Mouse (Mus musculus): ENCODE measurements around the gene Ppdpf. TPM values are rescaled to one million over a fixed set of nuclear protein-coding genes. Genes with fewer than 3 reads are reported as not detected.
"Not testable (repeated sequence)": the region's sequence is repeated elsewhere in the genome, so short reads cannot be mapped to it uniquely, and the experiment has no call there.

The Ppdpf gene
- polyA plus RNA-seq, 1 experiment from 2014 or later = 607 TPM

DNA sequence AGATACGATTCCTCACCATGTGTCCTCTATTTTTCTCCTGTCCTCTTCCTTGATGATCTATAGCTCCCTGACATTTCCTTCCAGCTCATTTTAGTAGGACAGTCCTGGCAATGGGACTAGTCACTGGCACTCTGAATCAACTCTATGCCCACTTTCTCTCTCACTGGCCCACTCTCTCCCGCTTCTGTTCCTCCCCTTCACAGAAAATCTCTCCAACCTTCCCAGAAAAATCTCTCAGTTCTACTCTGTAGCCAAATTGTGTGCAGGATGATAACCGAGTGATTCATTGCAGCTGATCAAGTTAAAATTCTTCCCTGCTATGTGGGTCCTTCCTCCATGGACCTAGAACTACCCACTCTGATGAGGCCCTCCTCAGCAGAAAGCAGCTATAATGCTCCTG lies 12.4 kb upstream of the Ppdpf start:
- Histone ChIP-seq H3K4me2 (ENCODE audit: low read length) (no peak overlapping the region), H3K27me3 (replicated peaks; ENCODE audit: control insufficient read depth, insufficient read depth, low read length) (no peaks in the 10 kb centered on the region), H3K9ac (ENCODE audit: low read length) (no peak overlapping the region), H3K9me3 (replicated peaks; ENCODE audit: control insufficient read depth, low read length) (no peaks in the 10 kb centered on the region), H3K27ac (ENCODE audit: low read depth, low read length) (no peak overlapping the region), H3K4me1 (ENCODE audit: control insufficient read depth, insufficient read depth, low read length) (no peaks in the 10 kb centered on the region), H3K4me3 (ENCODE audit: low read depth, low read length) (no peak overlapping the region), H3K36me3 (ENCODE audit: control insufficient read depth, insufficient read depth, low read length) (no peaks in the 10 kb centered on the region)
- ATAC-seq = no peak
- DNase-seq (ENCODE audit: low spot score) = no peak
- WGBS = 90% methylated on average over 3 of the region's 3 CpGs

DNA sequence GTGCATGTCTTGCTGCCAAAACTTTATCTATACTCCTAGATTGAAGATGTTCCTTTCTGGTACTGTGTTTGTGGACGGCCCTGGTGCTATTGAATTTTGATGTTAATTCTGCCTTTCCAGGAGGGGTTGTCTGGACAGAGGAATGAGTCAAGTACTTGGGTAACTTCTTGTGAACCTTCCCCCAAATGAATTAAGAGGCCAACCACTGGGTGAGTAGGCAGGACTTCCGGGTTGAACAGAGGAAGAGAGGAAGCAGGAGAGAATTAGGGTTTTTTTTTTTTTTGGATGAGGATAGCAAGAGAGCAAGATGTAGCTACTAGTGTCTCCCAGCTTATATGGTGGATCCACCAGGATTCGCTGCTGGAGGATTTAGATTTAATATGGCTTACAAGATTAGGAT lies 9.0 kb upstream of the Ppdpf start:
- H3K4me2 ChIP-seq (ENCODE audit: low read length) = no peak overlapping the region
- H3K9me3 ChIP-seq (replicated peaks; ENCODE audit: control insufficient read depth, low read length) = no peaks in the 10 kb centered on the region
- H3K27ac ChIP-seq (ENCODE audit: low read depth, low read length) = no peak overlapping the region
- no peaks in the 10 kb centered on the region for H3K4me1 ChIP-seq (ENCODE audit: control insufficient read depth, insufficient read depth, low read length)
- DNase-seq (ENCODE audit: low spot score) (no peak), ATAC-seq (no peak)
- no peaks in the 10 kb centered on the region for H3K27me3 ChIP-seq (replicated peaks; ENCODE audit: control insufficient read depth, insufficient read depth, low read length)
- no peak overlapping the region for H3K9ac ChIP-seq (ENCODE audit: low read length)
- WGBS = 82% methylated on average over 3 of the region's 3 CpGs
- H3K36me3 ChIP-seq (ENCODE audit: control insufficient read depth, insufficient read depth, low read length) = no peaks in the 10 kb centered on the region
- no peak overlapping the region for H3K4me3 ChIP-seq (ENCODE audit: low read depth, low read length)

DNA sequence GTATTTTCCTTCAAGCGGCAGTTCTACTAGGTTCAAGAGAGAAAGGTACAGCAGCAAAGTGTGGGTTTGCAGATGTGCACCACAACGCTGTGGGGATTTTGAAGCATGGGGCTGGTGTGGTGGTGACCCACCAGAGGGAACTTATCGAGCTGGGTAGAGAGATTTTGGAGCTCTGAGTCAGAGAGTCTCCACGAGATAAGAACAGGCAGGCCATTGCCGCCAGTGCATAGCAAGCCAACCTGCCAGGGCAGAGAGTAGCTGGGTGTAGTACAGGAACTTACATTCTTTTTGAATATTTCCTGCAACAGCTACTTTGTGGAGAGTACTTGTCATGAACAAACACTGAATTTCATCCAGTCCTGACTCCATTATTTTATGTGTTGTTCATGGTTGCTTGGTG lies 8.6 kb upstream of the Ppdpf start:
- no peak overlapping the region for H3K4me3 ChIP-seq (ENCODE audit: low read depth, low read length)
- no peak overlapping the region for H3K4me2 ChIP-seq (ENCODE audit: low read length)
- WGBS = 87% methylated on average over 5 of the region's 5 CpGs
- no peaks in the 10 kb centered on the region for H3K36me3 ChIP-seq (ENCODE audit: control insufficient read depth, insufficient read depth, low read length)
- H3K27me3 ChIP-seq (replicated peaks; ENCODE audit: control insufficient read depth, insufficient read depth, low read length) = no peaks in the 10 kb centered on the region
- H3K27ac ChIP-seq (ENCODE audit: low read depth, low read length) = no peak overlapping the region
- no peak for DNase-seq (ENCODE audit: low spot score)
- no peaks in the 10 kb centered on the region for H3K4me1 ChIP-seq (ENCODE audit: control insufficient read depth, insufficient read depth, low read length)
- no peak for ATAC-seq
- no peak overlapping the region for H3K9ac ChIP-seq (ENCODE audit: low read length)
- no peaks in the 10 kb centered on the region for H3K9me3 ChIP-seq (replicated peaks; ENCODE audit: control insufficient read depth, low read length)

DNA sequence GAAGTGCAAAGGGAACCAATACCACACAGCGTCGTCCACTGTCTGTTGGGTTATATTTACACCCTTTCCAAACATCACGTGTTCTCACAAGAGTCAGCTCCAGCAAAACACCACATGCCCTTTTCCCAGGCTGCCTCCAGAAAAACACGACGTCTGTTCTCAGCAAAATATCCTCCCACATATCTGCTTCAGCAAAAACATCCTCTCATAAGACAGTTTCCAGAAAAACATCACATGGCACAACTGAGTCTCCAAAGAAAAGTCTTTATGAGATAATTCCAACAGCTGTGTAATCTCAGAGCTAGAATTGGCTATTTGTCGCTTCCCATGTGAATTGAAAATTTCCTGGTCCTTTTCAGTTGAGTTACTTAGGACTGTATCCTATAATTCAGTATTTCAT lies 6.1 kb upstream of the Ppdpf start:
- no peak for ATAC-seq
- no peak overlapping the region for H3K9ac ChIP-seq (ENCODE audit: low read length)
- H3K36me3 ChIP-seq (ENCODE audit: control insufficient read depth, insufficient read depth, low read length) = no peaks in the 10 kb centered on the region
- H3K27me3 ChIP-seq (replicated peaks; ENCODE audit: control insufficient read depth, insufficient read depth, low read length) = no peaks in the 10 kb centered on the region
- H3K4me1 ChIP-seq (ENCODE audit: control insufficient read depth, insufficient read depth, low read length) = no peaks in the 10 kb centered on the region
- no peak overlapping the region for H3K4me3 ChIP-seq (ENCODE audit: low read depth, low read length)
- DNase-seq (ENCODE audit: low spot score) = no peak
- H3K9me3 ChIP-seq (replicated peaks; ENCODE audit: control insufficient read depth, low read length) = no peaks in the 10 kb centered on the region
- no peak overlapping the region for H3K4me2 ChIP-seq (ENCODE audit: low read length)
- 83% methylated on average over 6 of the region's 6 CpGs for WGBS
- no peak overlapping the region for H3K27ac ChIP-seq (ENCODE audit: low read depth, low read length)

DNA sequence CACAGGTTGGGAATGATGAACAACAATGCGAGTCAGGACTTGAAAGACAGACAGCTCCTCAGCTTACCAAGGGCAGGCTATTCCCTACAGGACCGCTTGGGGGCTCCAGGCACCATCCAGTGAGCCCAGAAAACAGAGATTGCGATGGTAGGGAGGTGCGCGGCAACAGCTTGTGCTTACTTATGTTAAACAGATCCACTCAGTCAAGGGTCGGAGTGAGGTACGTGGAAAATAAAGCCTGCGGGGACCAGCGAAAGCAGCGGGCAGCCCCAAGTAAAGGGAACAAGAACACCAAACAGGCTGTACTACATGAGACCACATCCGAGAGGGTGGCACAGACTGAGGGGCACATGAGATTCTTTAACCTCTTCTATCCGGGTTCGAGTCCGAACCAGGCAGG lies 412 bp upstream of the Ppdpf start:
- no peaks in the 10 kb centered on the region for H3K27me3 ChIP-seq (replicated peaks; ENCODE audit: control insufficient read depth, insufficient read depth, low read length)
- peak overlapping the region; percentile 98 for H3K9ac ChIP-seq (ENCODE audit: low read length)
- H3K4me3 ChIP-seq (ENCODE audit: low read depth, low read length) = peak overlapping the region; percentile 67
- DNase-seq (ENCODE audit: low spot score) (peak; percentile 95), ATAC-seq (peak; percentile 88)
- under 1% methylated on average over 14 of the region's 14 CpGs for WGBS
- peaks cover 10% of the 10 kb centered on the region for H3K36me3 ChIP-seq (ENCODE audit: control insufficient read depth, insufficient read depth, low read length)
- peak overlapping the region; percentile 67 for H3K4me2 ChIP-seq (ENCODE audit: low read length)
- no peaks in the 10 kb centered on the region for H3K9me3 ChIP-seq (replicated peaks; ENCODE audit: control insufficient read depth, low read length)
- peak overlapping the region; percentile 93 for H3K27ac ChIP-seq (ENCODE audit: low read depth, low read length)
- peaks cover 8% of the 10 kb centered on the region for H3K4me1 ChIP-seq (ENCODE audit: control insufficient read depth, insufficient read depth, low read length)

DNA sequence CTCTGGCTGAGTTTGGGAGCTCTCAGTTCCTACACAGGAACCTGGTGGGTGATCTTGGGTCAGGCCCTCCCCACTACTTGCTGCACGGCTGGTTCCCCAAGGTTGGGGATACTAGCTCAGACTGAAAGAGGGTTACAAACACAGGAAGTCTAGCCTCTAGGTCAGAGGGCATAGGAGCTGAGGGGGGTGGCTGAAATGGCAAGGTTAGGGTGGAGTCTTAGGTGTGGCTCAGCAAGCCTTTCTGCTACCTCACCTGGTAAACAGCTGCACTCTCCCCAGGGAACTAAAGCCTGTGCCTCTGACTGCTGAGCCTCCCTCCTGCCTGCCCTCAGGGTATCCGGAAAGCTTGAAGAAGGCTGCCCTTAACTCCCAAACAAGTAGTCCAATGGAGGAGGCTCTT lies 1.6 kb downstream of the Ppdpf start:
- Histone ChIP-seq H3K4me2 (ENCODE audit: low read length) (peak overlapping the region; percentile 67), H3K9ac (ENCODE audit: low read length) (peak overlapping the region; percentile 98; the same call in 1 of the 2 replicates), H3K27ac (ENCODE audit: low read depth, low read length) (no peak overlapping the region; the same call in 1 of the 2 replicates), H3K9me3 (replicated peaks; ENCODE audit: control insufficient read depth, low read length) (no peaks in the 10 kb centered on the region), H3K27me3 (replicated peaks; ENCODE audit: control insufficient read depth, insufficient read depth, low read length) (no peaks in the 10 kb centered on the region), H3K36me3 (ENCODE audit: control insufficient read depth, insufficient read depth, low read length) (peaks cover 10% of the 10 kb centered on the region), H3K4me1 (ENCODE audit: control insufficient read depth, insufficient read depth, low read length) (peaks cover 8% of the 10 kb centered on the region), H3K4me3 (ENCODE audit: low read depth, low read length) (peak overlapping the region; percentile 67)
- WGBS = 87% methylated on average over 2 of the region's 2 CpGs
- no peak for ATAC-seq
- DNase-seq (ENCODE audit: low spot score) = no peak

DNA sequence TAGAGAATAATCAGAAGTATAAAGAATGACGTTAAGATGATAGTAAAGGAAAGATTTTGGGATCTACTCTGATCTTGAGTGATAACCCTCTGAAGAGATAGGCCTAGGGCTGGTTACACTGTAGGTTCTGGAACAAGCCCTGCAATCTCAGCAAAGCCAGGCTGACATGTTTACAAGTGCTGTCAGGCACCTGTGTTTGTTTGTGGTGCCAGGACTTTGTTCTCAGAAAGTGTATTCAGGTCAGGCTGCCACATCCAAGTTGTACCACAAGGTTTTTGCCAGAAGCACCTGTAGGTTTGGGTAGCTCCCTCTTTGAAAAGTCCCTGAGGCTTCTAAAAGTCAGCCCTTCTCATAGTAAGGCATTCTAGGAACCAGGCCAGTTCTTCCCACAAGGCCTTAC lies 2.3 kb downstream of the Ppdpf start:
- WGBS = 95% methylated on average over 1 of the region's 1 CpGs
- no peak overlapping the region for H3K4me3 ChIP-seq (ENCODE audit: low read depth, low read length)
- ATAC-seq (no peak), DNase-seq (ENCODE audit: low spot score) (no peak)
- H3K27ac ChIP-seq (ENCODE audit: low read depth, low read length) = no peak overlapping the region
- peaks cover 10% of the 10 kb centered on the region for H3K36me3 ChIP-seq (ENCODE audit: control insufficient read depth, insufficient read depth, low read length)
- no peaks in the 10 kb centered on the region for H3K9me3 ChIP-seq (replicated peaks; ENCODE audit: control insufficient read depth, low read length)
- peaks cover 8% of the 10 kb centered on the region for H3K4me1 ChIP-seq (ENCODE audit: control insufficient read depth, insufficient read depth, low read length)
- H3K27me3 ChIP-seq (replicated peaks; ENCODE audit: control insufficient read depth, insufficient read depth, low read length) = no peaks in the 10 kb centered on the region
- H3K4me2 ChIP-seq (ENCODE audit: low read length) = no peak overlapping the region
- no peak overlapping the region for H3K9ac ChIP-seq (ENCODE audit: low read length)

DNA sequence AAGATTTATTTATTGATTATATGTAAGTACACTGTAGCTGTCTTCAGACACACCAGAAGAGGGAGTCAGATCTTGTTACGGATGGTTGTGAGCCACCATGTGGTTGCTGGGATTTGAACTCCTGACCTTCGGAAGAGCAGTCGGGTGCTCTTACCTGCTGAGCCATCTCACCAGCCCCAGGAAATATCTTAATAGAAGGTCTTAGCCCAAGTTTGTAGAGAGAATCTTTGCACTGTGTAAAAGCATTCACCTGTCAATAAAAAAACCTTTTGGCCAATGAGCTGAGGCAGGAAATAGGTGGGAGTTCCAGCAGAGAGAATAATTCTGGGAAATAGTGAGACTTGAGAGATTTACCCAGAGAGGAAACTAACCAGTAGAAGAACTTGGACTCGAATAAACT lies 4.3 kb downstream of the Ppdpf start:
- not testable (repeated sequence) for ATAC-seq; H3K4me1 ChIP-seq (ENCODE audit: control insufficient read depth, insufficient read depth, low read length)
- 75% methylated on average over 3 of the region's 4 CpGs for WGBS

DNA sequence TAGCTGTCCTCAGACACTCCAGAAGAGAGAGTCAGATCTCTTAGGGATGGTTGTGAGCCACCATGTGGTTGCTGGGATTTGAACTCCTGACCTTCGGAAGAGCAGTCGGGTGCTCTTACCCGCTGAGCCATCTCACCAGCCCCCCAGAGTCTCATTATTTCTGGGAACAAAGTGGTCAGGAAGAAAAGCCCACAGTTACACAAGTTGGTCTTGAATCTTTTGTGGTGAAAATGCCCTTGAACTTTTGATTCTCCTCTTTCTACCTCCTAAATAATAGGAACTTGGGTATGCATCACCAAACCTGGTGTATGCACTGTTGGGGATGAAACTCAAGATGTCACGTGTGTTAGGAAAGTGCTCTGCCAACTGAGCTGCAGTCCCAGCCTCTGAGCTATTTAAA lies 4.9 kb downstream of the Ppdpf start:
- ATAC-seq (no peak), DNase-seq (ENCODE audit: low spot score) (no peak)
- WGBS = 59% methylated on average over 4 of the region's 4 CpGs
- H3K27ac ChIP-seq (ENCODE audit: low read depth, low read length) = no peak overlapping the region
- peaks cover 10% of the 10 kb centered on the region for H3K36me3 ChIP-seq (ENCODE audit: control insufficient read depth, insufficient read depth, low read length)
- H3K4me3 ChIP-seq (ENCODE audit: low read depth, low read length) = no peak overlapping the region
- H3K4me1 ChIP-seq (ENCODE audit: control insufficient read depth, insufficient read depth, low read length) = peaks cover 8% of the 10 kb centered on the region
- H3K9ac ChIP-seq (ENCODE audit: low read length) = no peak overlapping the region
- no peaks in the 10 kb centered on the region for H3K27me3 ChIP-seq (replicated peaks; ENCODE audit: control insufficient read depth, insufficient read depth, low read length)
- no peak overlapping the region for H3K4me2 ChIP-seq (ENCODE audit: low read length)
- H3K9me3 ChIP-seq (replicated peaks; ENCODE audit: control insufficient read depth, low read length) = no peaks in the 10 kb centered on the region

More for the DNA sequence above, 4.3 kb downstream of the Ppdpf start:
- H3K36me3 ChIP-seq (ENCODE audit: control insufficient read depth, insufficient read depth, low read length); H3K9me3 ChIP-seq (replicated peaks; ENCODE audit: control insufficient read depth, low read length); H3K9ac ChIP-seq (ENCODE audit: low read length); H3K27ac ChIP-seq (ENCODE audit: low read depth, low read length); DNase-seq (ENCODE audit: low spot score); H3K4me3 ChIP-seq (ENCODE audit: low read depth, low read length); H3K27me3 ChIP-seq (replicated peaks; ENCODE audit: control insufficient read depth, insufficient read depth, low read length); H3K4me2 ChIP-seq (ENCODE audit: low read length): not testable (repeated sequence)

Measured in forebrain, embryonic 14.5 days (tissue).